Mouse (Mus musculus): ENCODE measurements at regions not wholly inside any gene's neighbourhood (a gene's known extent, or its start where the extent isn't known, plus 50 kb on each side); places are given as distances from the start of the nearest gene placed in this dataset.
A peak's percentile ranks its signal among the peaks of the same experiment; 100 is the strongest.

DNA sequence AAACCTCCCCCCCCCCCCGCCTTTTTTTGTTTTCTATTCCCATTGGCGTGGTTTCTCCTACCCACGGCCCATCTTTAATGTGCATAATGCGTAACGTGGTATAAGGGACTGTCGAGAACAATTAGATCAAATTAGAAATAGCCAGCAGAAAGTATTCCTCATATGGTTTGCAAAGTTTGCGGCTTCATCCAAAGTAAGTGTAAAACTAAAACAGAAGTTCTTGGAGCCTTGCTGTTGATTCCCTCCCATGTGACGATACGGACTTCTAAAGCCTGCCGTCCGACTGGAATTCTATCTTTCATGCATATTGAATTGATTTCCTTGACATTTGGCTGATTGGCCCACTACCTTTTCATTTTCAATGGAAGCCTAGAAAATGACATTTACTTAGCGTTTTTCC, 128.7 kb upstream of the Fam241a start:
- Histone ChIP-seq H3K36me3 (ENCODE audit: control insufficient read depth, insufficient read depth, low read length) (no peaks in the 10 kb centered on the region), H3K4me3 (ENCODE audit: low read depth, low read length) (no peak overlapping the region), H3K4me1 (ENCODE audit: control insufficient read depth, insufficient read depth, low read length) (no peaks in the 10 kb centered on the region), H3K4me2 (ENCODE audit: low read depth, severe bottlenecking) (no peak overlapping the region), H3K9me3 (ENCODE audit: control insufficient read depth, low read length) (no peaks in the 10 kb centered on the region), H3K27me3 (ENCODE audit: control insufficient read depth, insufficient read depth, low read length) (no peaks in the 10 kb centered on the region), H3K27ac (replicated peaks; ENCODE audit: low read depth, low read length) (no peak overlapping the region), H3K9ac (ENCODE audit: low read length) (no peak overlapping the region)
- DNase-seq (ENCODE audit: low spot score) (no peak), ATAC-seq (ENCODE audit: insufficient number of reproducible peaks, low FRiP score, low TSS enrichment, low read depth) (no peak)
- 84% methylated on average over 12 of the region's 12 CpGs for WGBS

DNA sequence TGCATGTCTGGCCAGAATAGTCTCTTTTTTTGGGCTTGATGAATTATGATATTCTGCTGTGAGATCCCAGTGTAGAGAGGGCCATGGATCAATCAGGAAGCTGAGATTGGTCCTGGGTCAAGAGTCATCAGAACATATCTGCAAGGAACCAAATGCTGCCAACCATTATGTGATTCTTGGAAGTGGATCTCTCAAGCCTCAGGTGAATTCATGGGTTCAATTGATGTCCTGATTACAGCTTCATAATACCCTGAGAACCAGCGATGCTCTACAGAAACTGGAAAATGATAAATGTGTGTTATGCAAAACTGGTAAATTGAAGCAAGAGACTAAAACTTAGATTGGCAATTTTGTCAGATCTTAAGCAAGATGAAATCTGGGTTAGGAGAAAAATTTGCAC, 118.8 kb upstream of the Fam241a start:
- H3K27me3 ChIP-seq (ENCODE audit: control insufficient read depth, insufficient read depth, low read length) = no peaks in the 10 kb centered on the region
- H3K4me1 ChIP-seq (ENCODE audit: control insufficient read depth, insufficient read depth, low read length) = no peaks in the 10 kb centered on the region
- no peak overlapping the region for H3K4me3 ChIP-seq (ENCODE audit: low read depth, low read length)
- ATAC-seq (ENCODE audit: insufficient number of reproducible peaks, low FRiP score, low TSS enrichment, low read depth) (no peak), DNase-seq (ENCODE audit: low spot score) (no peak)
- no peak overlapping the region for H3K27ac ChIP-seq (replicated peaks; ENCODE audit: low read depth, low read length)
- 87% methylated on average over 1 of the region's 1 CpGs for WGBS
- no peaks in the 10 kb centered on the region for H3K9me3 ChIP-seq (ENCODE audit: control insufficient read depth, low read length)
- no peak overlapping the region for H3K4me2 ChIP-seq (ENCODE audit: low read depth, severe bottlenecking)
- no peaks in the 10 kb centered on the region for H3K36me3 ChIP-seq (ENCODE audit: control insufficient read depth, insufficient read depth, low read length)
- H3K9ac ChIP-seq (ENCODE audit: low read length) = no peak overlapping the region

DNA sequence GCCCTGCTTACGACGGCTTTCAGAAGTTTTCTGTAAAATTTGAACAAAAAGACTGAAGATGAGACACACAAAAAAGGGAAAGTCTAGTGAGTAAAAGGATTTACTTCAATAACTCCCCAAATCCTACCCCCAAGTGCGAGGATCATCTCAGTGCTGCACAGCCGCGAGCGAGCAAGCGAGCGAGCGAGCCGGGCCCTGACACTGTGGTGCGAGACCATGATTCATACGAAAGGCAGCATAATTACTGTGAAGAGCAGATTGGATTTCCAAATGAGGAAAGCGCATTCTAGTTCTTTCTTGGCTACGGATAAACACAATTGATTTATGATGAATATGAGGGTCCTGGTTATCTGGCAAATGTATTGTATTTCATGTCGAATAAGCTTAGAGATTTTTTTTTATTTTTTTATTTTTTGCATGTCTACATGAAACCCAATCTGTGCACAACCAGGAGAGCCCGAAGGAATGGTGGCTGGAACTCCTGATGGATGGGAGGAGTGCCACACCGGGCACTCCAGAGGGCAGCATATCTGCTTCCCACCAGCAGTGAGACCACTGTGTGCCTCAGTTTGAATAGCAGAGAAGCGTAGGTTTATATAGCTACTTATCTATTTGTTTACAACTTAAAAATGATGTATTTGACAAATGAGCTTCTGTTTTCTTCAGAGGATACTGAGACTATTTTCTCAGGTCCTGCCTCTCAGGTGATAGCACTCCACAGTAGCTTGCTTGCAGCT, 106.9 kb upstream of the Fam241a start:
- H3K4me3 ChIP-seq (ENCODE audit: low read depth, low read length) = no peak overlapping the region
- H3K9me3 ChIP-seq (ENCODE audit: control insufficient read depth, low read length) = no peaks in the 10 kb centered on the region
- no peak for DNase-seq (ENCODE audit: low spot score)
- no peak overlapping the region for H3K27ac ChIP-seq (replicated peaks; ENCODE audit: low read depth, low read length)
- no peaks in the 10 kb centered on the region for H3K4me1 ChIP-seq (ENCODE audit: control insufficient read depth, insufficient read depth, low read length)
- H3K9ac ChIP-seq (ENCODE audit: low read length) = no peak overlapping the region
- no peaks in the 10 kb centered on the region for H3K27me3 ChIP-seq (ENCODE audit: control insufficient read depth, insufficient read depth, low read length)
- no peaks in the 10 kb centered on the region for H3K36me3 ChIP-seq (ENCODE audit: control insufficient read depth, insufficient read depth, low read length)
- H3K4me2 ChIP-seq (ENCODE audit: low read depth, severe bottlenecking) = no peak overlapping the region
- 87% methylated on average over 18 of the region's 18 CpGs for WGBS
- ATAC-seq (ENCODE audit: insufficient number of reproducible peaks, low FRiP score, low TSS enrichment, low read depth) = no peak

DNA sequence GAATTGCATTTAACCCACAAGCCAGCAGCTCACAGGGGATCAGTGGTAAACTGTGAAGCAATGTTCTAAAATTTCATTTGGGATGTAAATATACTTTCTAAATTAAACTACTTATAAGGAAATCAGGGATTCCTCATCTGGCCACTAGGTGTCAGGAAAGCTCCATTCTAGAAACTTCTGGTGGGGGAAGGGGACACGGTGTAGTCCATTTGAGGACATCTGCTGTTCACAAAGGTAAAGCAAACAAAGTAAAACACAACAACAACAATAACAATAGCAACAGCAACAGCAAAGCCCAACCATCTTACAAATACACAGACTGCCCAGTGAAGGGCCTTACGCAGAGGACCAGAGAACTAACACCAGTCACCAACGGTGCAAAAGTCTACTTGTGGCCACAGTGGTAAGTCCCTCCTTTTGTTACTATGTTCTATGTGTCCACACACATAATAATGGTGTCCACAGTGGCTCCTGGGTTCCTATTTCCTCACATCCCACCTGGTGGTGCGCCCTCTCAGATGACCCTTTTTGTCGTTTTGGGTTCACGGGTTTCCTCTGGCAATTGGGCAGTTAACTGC, 105.9 kb upstream of the Fam241a start:
- Histone ChIP-seq H3K9me3 (ENCODE audit: control insufficient read depth, low read length) (no peaks in the 10 kb centered on the region), H3K27me3 (ENCODE audit: control insufficient read depth, insufficient read depth, low read length) (no peaks in the 10 kb centered on the region), H3K9ac (ENCODE audit: low read length) (no peak overlapping the region), H3K27ac (replicated peaks; ENCODE audit: low read depth, low read length) (no peak overlapping the region), H3K4me2 (ENCODE audit: low read depth, severe bottlenecking) (no peak overlapping the region), H3K36me3 (ENCODE audit: control insufficient read depth, insufficient read depth, low read length) (no peaks in the 10 kb centered on the region), H3K4me3 (ENCODE audit: low read depth, low read length) (no peak overlapping the region), H3K4me1 (ENCODE audit: control insufficient read depth, insufficient read depth, low read length) (no peaks in the 10 kb centered on the region)
- DNase-seq (ENCODE audit: low spot score) (peak; percentile 72), ATAC-seq (ENCODE audit: insufficient number of reproducible peaks, low FRiP score, low TSS enrichment, low read depth) (peak; percentile 72)
- 65% methylated on average over 6 of the region's 6 CpGs for WGBS

DNA sequence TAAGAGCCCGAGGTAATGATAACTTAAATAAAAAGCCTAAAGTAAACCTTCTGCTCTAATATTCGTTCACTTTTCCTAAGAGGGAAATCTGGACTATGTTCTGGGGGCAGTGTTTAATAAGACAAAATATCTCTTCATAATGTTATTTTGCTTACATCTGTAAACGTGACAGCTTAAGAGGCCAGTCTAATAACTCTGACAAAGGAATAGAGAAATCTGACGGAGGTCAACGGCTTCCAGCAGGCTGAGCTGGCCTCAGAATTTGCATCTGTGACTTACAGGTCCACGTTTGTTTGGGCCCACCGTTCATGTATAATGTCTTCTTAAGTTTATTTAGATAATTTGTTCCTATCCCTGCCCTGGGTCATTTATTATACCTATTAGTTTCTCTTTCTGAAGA, 99.6 kb upstream of the Fam241a start:
- Histone ChIP-seq H3K27ac (replicated peaks; ENCODE audit: low read depth, low read length) (no peak overlapping the region), H3K36me3 (ENCODE audit: control insufficient read depth, insufficient read depth, low read length) (no peaks in the 10 kb centered on the region), H3K4me2 (ENCODE audit: low read depth, severe bottlenecking) (no peak overlapping the region), H3K4me1 (ENCODE audit: control insufficient read depth, insufficient read depth, low read length) (no peaks in the 10 kb centered on the region), H3K4me3 (ENCODE audit: low read depth, low read length) (no peak overlapping the region), H3K9me3 (ENCODE audit: control insufficient read depth, low read length) (no peaks in the 10 kb centered on the region), H3K9ac (ENCODE audit: low read length) (no peak overlapping the region), H3K27me3 (ENCODE audit: control insufficient read depth, insufficient read depth, low read length) (no peaks in the 10 kb centered on the region)
- no peak for DNase-seq (ENCODE audit: low spot score)
- no peak for ATAC-seq (ENCODE audit: insufficient number of reproducible peaks, low FRiP score, low TSS enrichment, low read depth)
- WGBS = 72% methylated on average over 7 of the region's 7 CpGs

DNA sequence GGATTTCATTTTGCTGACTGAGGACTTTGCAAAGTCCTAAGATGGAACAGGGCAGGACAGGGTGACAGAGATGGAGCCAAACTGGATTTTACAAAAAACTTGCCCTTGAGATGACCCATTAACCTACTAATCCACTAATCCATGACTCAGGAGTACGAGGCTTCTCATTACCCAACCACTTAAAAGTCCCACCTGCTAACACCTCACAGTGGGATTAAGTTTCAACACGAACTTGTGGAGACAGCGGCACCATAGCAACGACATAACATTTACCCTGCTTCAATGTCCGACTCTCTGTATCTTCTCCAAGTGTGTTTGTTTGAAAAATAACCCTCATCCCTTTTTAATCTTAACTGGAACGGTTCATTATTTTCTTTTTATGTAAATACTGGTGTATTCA, 91.5 kb upstream of the Fam241a start:
- H3K27ac ChIP-seq (replicated peaks; ENCODE audit: low read depth, low read length) = no peak overlapping the region
- ATAC-seq (ENCODE audit: insufficient number of reproducible peaks, low FRiP score, low TSS enrichment, low read depth) = no peak
- H3K9ac ChIP-seq (ENCODE audit: low read length) = no peak overlapping the region
- 64% methylated on average over 6 of the region's 6 CpGs for WGBS
- no peak overlapping the region for H3K4me3 ChIP-seq (ENCODE audit: low read depth, low read length)
- H3K27me3 ChIP-seq (ENCODE audit: control insufficient read depth, insufficient read depth, low read length) = no peaks in the 10 kb centered on the region
- no peak overlapping the region for H3K4me2 ChIP-seq (ENCODE audit: low read depth, severe bottlenecking)
- H3K4me1 ChIP-seq (ENCODE audit: control insufficient read depth, insufficient read depth, low read length) = no peaks in the 10 kb centered on the region
- H3K9me3 ChIP-seq (ENCODE audit: control insufficient read depth, low read length) = no peaks in the 10 kb centered on the region
- no peaks in the 10 kb centered on the region for H3K36me3 ChIP-seq (ENCODE audit: control insufficient read depth, insufficient read depth, low read length)
- DNase-seq (ENCODE audit: low spot score) = peak; percentile 20

DNA sequence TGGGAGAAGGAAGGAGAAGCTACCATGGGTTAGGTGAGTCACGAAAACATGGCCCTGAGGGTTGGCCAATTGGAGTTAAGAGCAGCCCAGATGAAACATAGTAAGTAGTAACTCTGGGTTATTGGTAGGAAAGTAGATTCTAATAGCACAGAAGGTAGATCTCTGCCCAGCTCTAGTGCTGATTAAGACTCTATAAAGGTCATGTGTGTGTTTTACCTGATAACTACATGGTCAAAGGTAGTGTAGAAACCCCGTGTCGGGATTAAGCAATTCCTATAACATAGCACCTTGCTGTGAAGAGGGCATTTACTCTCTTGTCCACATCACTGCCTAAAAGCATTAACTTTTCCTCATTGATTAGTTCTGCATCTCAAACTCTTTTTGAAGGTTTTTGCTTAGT, 89.0 kb upstream of the Fam241a start:
- Histone ChIP-seq H3K9me3 (ENCODE audit: control insufficient read depth, low read length) (no peaks in the 10 kb centered on the region), H3K27ac (replicated peaks; ENCODE audit: low read depth, low read length) (no peak overlapping the region), H3K9ac (ENCODE audit: low read length) (no peak overlapping the region), H3K4me2 (ENCODE audit: low read depth, severe bottlenecking) (no peak overlapping the region), H3K27me3 (ENCODE audit: control insufficient read depth, insufficient read depth, low read length) (no peaks in the 10 kb centered on the region), H3K36me3 (ENCODE audit: control insufficient read depth, insufficient read depth, low read length) (no peaks in the 10 kb centered on the region), H3K4me1 (ENCODE audit: control insufficient read depth, insufficient read depth, low read length) (no peaks in the 10 kb centered on the region), H3K4me3 (ENCODE audit: low read depth, low read length) (no peak overlapping the region)
- WGBS = 89% methylated on average over 3 of the region's 3 CpGs
- no peak for ATAC-seq (ENCODE audit: insufficient number of reproducible peaks, low FRiP score, low TSS enrichment, low read depth)
- no peak for DNase-seq (ENCODE audit: low spot score)

DNA sequence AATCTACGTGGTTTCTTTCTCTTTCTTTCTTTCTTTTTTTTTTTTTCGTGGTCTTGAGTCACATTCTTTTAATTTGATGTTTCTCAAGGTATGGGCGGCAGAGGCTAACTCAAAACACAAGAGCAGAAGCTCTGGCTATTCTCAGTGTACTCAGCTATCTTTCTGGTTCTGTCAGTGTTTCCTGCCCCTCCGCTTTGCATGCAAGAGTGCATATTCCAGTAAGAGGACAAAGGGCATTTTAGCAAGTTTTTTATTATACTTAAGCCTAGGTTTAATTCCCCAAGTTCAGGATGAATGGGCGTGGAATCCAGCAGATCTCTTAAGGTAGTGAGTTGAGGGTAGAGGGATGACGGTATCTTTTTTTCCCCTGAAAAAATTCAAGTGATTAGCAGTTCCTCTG, 81.1 kb upstream of the Fam241a start:
- Histone ChIP-seq H3K9me3 (ENCODE audit: control insufficient read depth, low read length) (no peaks in the 10 kb centered on the region), H3K27me3 (ENCODE audit: control insufficient read depth, insufficient read depth, low read length) (no peaks in the 10 kb centered on the region), H3K9ac (ENCODE audit: low read length) (no peak overlapping the region), H3K27ac (replicated peaks; ENCODE audit: low read depth, low read length) (no peak overlapping the region), H3K4me2 (ENCODE audit: low read depth, severe bottlenecking) (no peak overlapping the region), H3K4me3 (ENCODE audit: low read depth, low read length) (no peak overlapping the region), H3K4me1 (ENCODE audit: control insufficient read depth, insufficient read depth, low read length) (no peaks in the 10 kb centered on the region), H3K36me3 (ENCODE audit: control insufficient read depth, insufficient read depth, low read length) (no peaks in the 10 kb centered on the region)
- 62% methylated on average over 6 of the region's 6 CpGs for WGBS
- DNase-seq (ENCODE audit: low spot score) (no peak), ATAC-seq (ENCODE audit: insufficient number of reproducible peaks, low FRiP score, low TSS enrichment, low read depth) (no peak)

DNA sequence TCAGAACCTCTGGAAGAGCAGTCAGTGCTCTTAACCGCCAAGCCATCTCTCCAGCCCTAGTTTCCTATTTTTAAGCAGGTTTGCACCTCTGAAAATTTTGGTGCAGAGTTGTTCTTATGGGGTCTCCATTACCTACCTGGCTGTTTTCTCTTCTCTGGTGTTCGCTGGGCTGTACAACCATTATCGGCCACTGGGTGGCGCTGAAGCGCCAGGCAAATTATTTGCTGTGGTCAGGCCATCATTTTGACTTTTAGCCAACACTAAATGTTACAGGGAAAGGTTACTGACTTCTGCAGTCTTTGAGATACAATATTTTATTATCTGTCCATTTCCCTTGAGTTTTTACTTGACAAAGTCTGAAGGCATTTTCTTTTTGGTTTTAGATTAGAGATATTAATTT, 74.8 kb upstream of the Fam241a start:
- no peak for ATAC-seq (ENCODE audit: insufficient number of reproducible peaks, low FRiP score, low TSS enrichment, low read depth)
- Histone ChIP-seq H3K4me1 (ENCODE audit: control insufficient read depth, insufficient read depth, low read length) (no peaks in the 10 kb centered on the region), H3K27me3 (ENCODE audit: control insufficient read depth, insufficient read depth, low read length) (no peaks in the 10 kb centered on the region), H3K36me3 (ENCODE audit: control insufficient read depth, insufficient read depth, low read length) (no peaks in the 10 kb centered on the region), H3K27ac (replicated peaks; ENCODE audit: low read depth, low read length) (no peak overlapping the region), H3K9me3 (ENCODE audit: control insufficient read depth, low read length) (no peaks in the 10 kb centered on the region), H3K4me3 (ENCODE audit: low read depth, low read length) (no peak overlapping the region), H3K9ac (ENCODE audit: low read length) (no peak overlapping the region), H3K4me2 (ENCODE audit: low read depth, severe bottlenecking) (no peak overlapping the region)
- WGBS = 2% methylated on average over 5 of the region's 5 CpGs
- peak; percentile 90 for DNase-seq (ENCODE audit: low spot score)
